Mouse (Mus musculus) ES-Bruce4 (cell line): ENCODE data around the gene Pom121.

Experiments
- CTCF ChIP-seq: IDR thresholded peaks from one replicate; pipeline ENCODE4 v1.8.1; 2011; ENCODE audit warnings: low read depth, low read length
- POLR2A ChIP-seq: IDR thresholded peaks from one replicate; pipeline ENCODE4 v1.8.1; 2011; ENCODE audit warnings: low read length; ENCODE audit not compliant: insufficient read depth

- TF ChIP-seq CTCF (no peak), POLR2A (no peak)
These were observed 10.3 kb upstream of the Pom121 start for GRCm38 (mm10) chr5:135404623-135405022.
